Mouse (Mus musculus): ENCODE results near the gene Asb1.
A peak's percentile ranks its signal among the peaks of the same experiment; 100 is the strongest.

The Asb1 gene

GRCm38 (mm10) chr1:91540271-91540826 lies at the start of gene Asb1:
TSS of gene Asb1 (plus strand) at chr1:91540544.
- DNase-seq: peak; percentile 89 to 93

GRCm38 (mm10) chr1:91492740-91493139 lies 47.6 kb upstream of the Asb1 start:
- DNase-seq: no peak

DNA sequence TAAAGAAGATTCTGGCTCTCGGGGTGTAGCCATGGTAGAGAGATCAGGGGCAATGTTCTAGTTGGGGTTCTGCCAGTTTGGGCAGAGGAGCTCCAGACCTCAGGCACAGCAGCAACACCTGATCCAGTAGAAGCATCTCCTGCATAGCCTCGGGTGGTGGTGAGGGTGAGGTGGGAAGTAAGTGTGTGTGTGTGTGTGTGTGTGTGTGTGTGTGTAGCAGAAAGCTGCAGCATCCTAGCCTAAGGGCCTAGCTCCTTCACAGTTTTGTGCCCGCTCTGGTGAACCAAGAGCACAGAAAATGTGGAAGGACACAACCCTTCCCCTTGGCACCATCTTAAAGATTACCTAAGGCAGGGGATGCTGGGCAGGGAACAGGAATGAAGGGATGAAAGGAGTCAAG lies 46.4 kb upstream of the Asb1 start:
- DNase-seq: peak in 1 of 2 experiments; percentile 36

GRCm38 (mm10) chr1:91494457-91495140 lies 45.7 kb upstream of the Asb1 start, which contains the start of gene Traf3ip1:
TSS of gene Traf3ip1 (plus strand) at chr1:91494647.
- peak; percentile 97 to 99 for DNase-seq

DNA sequence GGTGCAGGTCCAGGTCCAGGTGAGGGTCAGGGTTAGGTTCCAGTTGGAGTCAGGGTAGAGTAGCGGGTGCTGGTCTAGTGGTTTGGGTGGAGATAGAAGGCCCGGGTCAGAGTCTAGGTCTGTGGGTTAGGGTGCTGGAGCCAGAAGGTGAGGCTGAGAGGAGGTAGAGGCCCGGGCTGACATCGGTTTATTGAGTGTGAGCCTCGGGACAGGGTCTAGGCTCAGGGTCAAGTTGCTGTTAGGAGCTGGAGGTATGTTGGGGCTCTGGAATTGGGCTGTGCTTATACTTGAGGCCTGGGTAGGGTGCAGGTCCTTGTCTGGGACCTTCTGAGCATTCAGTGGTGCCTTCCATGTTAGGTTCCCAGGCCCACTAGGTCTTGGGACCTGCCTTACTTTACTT lies 45.0 kb upstream of the Asb1 start:
- no peak for DNase-seq

- DNase-seq: no peak
Observed at GRCm38 (mm10) chr1:91498579-91498978, 41.8 kb upstream of the Asb1 start.

DNA sequence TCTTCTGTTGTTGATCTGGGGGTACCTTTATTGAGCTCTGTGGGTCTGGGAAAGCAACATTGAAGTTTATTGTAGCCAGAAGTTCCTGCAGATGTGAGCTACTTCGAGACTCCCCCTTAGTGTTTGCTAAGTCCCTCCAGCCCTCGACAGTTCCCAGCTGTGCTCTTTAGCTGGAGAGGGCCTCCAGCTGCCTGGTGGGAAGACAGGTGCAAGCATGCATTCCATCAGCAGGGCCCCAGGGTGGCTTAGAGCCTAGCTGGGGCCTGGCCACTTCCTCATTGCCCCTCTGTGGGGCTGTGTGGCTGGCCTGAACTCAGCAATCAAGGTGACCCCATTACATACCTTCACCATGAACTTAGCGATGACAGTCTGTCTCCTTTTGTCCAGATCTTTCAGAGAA lies 35.7 kb upstream of the Asb1 start:
- no peak for DNase-seq

GRCm38 (mm10) chr1:91514916-91515315 lies 25.4 kb upstream of the Asb1 start:
- peak in 1 of 2 experiments; percentile 40 for DNase-seq

GRCm38 (mm10) chr1:91515642-91516041 lies 24.7 kb upstream of the Asb1 start:
- DNase-seq: no peak

DNA sequence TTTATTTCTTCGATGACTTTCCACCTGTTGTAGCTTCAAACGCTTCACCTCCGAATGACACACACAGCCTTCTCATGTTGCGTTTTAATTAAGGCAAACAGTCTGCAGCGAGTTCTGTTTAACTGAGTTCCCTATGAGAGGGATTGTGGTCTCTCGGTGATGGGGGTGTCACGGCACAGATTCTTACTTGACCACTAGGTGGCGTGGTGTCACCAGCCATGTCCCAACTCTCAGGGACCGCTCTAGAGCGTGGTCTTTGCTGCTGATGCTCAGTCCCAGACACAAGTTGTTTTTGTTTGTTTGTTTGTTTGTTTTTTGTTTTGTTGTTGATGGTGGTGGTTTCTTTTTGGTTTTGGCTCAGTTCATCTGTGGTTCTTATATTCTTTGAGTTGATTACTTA lies 16.6 kb upstream of the Asb1 start:
- peak; percentile 55 to 75 for DNase-seq

DNA sequence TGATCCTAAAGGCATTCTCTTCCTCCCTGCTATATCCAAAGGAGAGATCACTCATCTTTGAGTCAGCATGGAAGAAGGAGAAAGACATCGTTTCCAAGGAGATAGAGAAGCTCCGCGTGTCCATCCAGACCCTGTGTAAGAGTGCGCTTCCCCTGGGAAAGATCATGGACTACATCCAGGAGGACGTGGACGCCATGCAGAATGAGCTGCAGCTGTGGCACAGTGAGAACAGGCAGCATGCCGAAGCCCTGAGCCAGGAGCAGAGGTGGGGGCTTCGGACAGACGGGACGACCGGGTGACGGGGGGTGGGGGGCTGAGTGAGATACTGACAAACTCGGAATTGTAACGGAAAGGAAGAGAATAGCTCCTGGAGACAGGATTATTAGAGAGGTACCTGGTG lies 14.5 kb upstream of the Asb1 start:
- DNase-seq: no peak

- DNase-seq: no peak
Observed at GRCm38 (mm10) chr1:91530166-91530565, 10.2 kb upstream of the Asb1 start.

DNA sequence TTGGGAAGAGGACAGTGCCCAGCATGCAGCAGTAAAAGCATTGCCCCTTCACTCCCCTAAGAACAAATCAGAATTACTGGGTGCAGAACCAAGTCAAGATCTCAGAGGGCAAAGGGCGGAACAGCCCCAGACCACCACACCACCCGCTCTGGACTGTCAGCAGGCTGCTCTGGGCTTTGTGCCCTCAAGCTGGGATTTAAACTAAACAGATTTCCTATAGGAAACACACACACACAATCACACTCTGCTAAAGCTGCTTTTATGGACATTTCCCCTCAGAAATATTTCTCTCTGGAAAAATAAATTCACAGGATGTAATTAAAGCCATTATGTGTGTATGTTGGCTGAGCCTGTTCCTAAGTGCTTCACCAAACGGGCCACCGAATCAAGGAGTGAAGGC lies 8.1 kb upstream of the Asb1 start:
- DNase-seq: no peak

GRCm38 (mm10) chr1:91532892-91533291 lies 7.5 kb upstream of the Asb1 start:
- DNase-seq: no peak

DNA sequence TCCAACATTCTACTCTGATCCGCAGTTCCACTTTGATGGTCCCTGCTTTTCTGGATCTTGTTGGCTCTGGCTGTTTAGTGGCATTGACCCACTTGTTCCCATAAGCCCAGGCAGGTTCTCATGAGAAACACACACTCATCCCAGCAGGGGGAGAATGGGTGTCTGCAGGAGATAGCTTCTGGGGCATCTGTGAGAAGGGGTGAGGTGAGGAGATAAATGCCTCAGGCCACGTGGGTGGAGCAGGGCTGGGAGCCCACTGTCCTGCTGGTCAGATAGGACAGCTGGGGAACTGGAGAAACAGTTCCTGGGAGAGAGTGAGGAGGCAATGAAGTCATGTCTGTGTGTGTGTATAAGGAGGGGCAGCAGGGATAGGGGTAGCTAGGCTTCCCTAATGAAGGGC lies 6.9 kb upstream of the Asb1 start:
- no peak for DNase-seq

- DNase-seq: no peak
Observed at GRCm38 (mm10) chr1:91533961-91534723, 6.2 kb upstream of the Asb1 start.

DNA sequence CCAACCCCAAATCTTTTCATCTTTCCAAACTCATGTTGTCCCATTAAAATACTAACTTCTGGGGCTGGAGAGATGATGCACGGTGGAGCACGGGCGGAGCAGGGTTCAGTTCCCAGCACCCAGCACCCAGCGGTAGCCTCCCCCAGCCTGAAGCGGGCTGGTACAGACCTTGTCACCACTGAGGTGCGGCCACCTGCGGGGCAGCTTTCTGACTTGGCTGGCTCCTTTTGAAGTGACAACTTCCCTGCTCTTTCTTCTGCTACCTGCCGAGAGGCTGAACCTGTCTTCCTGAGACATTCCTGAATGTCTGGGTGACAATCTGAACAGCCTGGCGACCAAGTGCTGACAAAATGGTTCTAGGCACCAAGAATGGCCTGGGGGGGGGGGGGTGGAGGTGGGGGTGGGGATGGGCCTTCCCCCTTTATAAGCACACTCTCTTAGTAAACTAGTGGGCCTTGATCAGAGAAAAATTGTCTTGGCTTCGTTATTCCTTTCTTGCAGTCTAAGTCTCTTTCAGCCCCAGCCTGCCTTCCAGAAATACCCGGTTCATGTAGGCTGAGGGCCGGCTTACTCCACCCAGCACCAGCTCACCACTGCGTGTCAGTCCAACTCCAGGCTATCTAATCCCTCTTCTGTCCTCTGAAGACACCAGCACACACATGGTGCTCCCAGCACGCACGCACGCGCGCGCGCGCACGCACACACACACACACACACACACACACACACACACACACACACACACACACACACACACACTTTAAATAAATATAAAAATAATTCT lies 2.4 kb upstream of the Asb1 start:
- DNase-seq: no peak

GRCm38 (mm10) chr1:91538570-91538929 lies 1.8 kb upstream of the Asb1 start:
- DNase-seq: no peak

- no peak for DNase-seq
Observed at GRCm38 (mm10) chr1:91539246-91539645, 1.1 kb upstream of the Asb1 start.

DNA sequence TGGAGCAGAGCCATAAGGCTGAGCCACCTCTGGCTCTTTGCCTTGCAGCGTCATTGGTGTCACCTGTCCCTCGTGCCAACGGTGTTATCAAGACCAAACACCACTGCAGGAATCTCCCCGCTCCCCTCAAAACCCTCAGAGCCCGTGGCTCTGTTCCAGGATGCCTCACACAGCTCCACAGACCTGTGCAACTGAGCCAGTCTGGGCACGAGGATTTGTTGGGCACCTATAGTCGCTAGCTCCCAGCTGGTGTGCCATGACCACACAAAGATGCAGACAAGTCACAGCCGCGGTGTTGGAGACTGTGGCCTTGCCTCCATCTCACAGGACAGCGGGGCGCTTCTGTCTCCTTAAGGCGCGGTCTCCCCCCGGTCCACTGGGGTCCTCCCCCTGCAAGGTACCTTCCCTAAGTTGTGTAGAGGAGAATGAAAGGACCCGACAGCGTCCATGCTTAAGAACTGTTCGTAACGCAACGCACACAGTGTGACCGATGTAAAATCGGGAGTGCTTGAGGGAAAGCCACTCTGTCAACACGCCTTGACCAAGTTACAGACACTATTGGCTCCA lies 557 bp upstream of the Asb1 start:
- peak in 1 of 2 experiments; percentile 46 for DNase-seq

DNA sequence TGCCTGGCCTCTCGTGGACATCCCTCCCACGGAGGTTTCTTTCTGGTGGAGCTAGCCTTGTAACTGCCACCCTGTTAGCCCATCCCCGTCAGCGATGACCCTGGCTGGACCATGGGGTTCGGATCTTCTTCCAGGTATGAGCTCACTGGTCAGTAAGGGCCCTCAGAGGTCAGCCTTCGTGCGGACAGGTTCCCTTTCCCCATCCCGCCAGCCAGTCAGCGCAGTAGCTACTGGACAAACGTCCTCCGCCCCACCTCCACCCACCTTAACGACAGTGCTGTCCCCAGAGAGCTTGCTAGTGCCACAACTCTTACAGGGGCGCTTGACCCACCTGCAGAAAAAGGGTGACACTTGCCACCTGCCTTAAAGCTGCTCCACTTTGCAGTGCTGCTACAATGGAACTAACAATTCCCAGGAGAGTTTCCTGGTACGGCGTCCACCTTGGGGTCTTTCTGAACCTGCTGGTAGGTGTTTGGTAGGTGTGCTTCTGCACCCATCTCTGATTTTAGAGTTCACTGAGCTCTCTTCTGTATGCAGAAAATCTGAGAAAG lies 773 bp downstream of the Asb1 start:
- DNase-seq: peak in 1 of 2 experiments; percentile 27

DNA sequence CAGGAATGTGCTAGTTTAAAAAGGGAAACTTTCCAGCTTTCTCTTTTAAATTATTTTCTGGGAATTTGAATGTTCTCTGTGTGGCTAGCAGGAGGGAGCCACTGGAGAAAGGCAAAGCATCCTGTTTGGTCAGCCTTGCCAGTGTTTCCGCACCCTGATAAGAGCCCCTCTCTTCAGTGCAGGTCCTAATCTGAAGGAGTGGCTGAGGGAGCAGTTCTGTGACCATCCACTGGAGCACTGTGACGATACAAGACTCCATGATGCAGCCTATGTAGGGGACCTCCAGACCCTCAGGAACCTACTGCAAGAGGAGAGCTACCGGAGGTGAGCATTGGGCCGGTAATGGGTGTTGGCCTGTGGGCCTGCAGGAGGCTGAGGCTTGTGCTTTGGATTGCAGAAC lies 3.6 kb downstream of the Asb1 start:
- no peak for DNase-seq

DNA sequence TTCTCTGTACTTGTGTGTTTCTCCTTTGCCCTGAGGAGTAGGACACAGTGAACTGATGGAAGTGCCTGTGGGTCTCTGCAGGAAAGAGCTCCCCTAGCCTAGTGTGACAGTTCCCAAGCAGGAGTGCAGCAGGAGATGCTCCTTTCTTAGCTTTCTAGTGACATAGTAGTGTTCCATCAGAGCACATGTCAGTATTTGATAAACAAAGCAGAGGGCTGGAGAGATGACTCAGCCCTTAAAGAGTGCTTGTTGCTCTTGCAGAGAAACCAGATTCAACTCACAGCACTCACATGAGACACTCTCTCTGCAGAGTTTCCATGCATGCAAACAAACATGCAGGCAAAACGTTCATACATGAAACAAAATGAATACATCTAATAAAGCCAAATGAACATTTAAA lies 4.9 kb downstream of the Asb1 start:
- DNase-seq: no peak

All from cerebellum, postnatal 25 days (tissue).